Mouse (Mus musculus) G1E (cell line): Measurements from ENCODE around the gene Slc15a4.

Source experiments
- CTCF ChIP-seq: IDR thresholded peaks from 2 replicates; pipeline ENCODE4 v1.5.1; 2012; ENCODE audit warnings: low read depth, low read length, inconsistent platforms, mixed read lengths
- GATA1 ChIP-seq: IDR thresholded peaks from 2 replicates; pipeline ENCODE4 v1.6.1; 2012; ENCODE audit warnings: borderline replicate concordance, low read length, inconsistent platforms, mixed read lengths
- GATA2 ChIP-seq: IDR thresholded peaks from 2 replicates; pipeline ENCODE4 v1.6.1; 2012; ENCODE audit warnings: low read depth, low read length, inconsistent platforms, borderline replicate concordance
- POLR2AphosphoS5 ChIP-seq: IDR thresholded peaks from 2 replicates; pipeline ENCODE4 v1.6.1; 2012; ENCODE audit warnings: low read depth, low read length, inconsistent platforms; ENCODE audit not compliant: insufficient replicate concordance
- TAL1 ChIP-seq: conservative IDR thresholded peaks from 2 replicates; pipeline ENCODE4 v1.6.1; 2012; ENCODE audit warnings: low read depth, low read length, inconsistent platforms, mixed read lengths

DNA sequence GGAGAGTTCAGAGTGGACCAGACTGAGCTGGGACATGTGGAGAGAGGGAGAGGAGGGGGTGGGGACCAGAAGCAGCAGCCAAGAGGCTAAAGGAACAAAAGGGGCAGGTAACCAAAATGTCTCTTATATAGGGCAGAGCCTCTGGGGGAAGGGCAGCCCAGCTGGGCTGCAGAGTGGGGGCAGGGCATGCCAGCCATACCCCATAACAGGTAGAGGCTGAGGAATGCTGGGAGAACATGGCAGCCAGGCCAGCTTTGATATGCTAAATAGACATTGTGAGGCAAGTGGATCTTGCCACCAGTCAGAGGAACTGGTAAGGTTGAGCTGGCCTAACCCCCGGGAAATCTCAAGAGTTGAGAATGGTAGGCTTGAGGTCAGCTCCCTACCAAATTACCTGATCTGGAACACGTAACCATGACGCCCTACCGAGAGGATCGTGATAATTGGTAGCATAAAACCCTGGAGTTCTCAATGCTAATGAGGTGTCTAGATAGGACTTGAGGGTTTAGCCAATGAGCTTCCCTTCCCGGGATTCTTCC is 6.4 kb upstream of the Slc15a4 start:
- TF ChIP-seq CTCF (no peak), TAL1 (no peak), GATA1 (no peak), GATA2 (no peak), POLR2AphosphoS5 (no peak)
